Mouse (Mus musculus) T-cell, adult 2 months (primary cell): ENCODE data around the gene Ube2k.
"Not testable (repeated sequence)": the region's sequence is repeated elsewhere in the genome, so short reads cannot be mapped to it uniquely, and the experiment has no call there.

ENCODE experiments used
- DNase-seq: peaks from one replicate; pipeline ENCODE4 v3.0.0; 2022; ENCODE audit warnings: low spot score

The Ube2k gene

DNA sequence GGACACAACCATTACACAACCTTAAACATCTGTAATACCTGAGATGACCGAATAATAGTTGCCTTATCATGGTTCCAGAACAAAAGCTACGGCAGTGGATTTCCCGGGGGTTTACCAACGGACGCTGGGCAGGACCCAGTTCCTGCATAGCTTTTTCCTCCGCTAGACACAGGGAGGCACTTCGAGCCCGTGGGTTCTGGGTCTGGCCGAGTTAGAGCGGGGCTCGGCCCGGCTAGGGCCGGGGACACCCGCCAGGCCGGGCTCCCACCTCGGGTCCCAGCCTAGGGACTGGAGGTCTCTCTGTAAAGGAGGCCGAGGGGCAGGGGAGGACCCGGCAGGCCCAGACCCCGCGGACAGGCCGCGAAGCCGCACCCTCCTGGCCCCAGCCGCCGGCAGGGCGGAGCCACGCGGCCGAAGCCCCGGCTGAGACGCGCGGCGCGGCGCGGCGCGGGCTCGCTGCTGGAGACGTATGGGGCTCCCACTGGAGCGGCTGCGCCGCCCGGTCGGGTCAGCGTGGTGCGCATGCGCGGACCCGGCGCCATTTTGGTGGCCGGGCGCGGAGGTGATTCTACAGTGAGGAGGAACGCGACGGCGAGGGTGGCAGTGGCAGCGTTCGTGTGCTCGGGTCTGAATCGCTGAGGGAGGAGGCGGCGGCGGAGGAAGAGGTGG, at the start of gene Ube2k, which contains the start of gene Smim14:
Ube2k (plus strand) TSS at position 483 of the 669 bp plus-strand sequence.
Smim14 (minus strand) TSS at position 434 of the 669 bp plus-strand sequence.
- peak; percentile 93 for DNase-seq

DNA sequence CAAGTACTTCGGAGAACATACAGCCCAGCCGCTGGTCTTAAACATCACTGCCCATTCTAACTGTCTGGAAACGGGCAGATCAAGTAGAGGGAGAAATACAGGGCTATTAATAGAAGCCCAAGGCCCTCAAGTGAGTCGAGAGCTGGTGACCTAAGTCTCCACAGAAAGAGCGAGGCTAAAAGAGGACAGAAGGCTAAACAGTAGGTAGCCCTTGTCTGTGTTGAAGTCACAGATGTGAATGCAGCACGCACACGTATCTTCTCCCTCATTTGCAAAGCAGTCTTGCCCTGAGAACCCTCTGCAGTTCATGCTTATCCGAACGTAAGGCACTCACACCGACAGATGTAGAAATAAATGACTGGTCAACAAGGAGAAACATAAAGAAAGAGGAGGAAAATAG, 49.7 kb upstream of the Ube2k start:
- no peak for DNase-seq

DNA sequence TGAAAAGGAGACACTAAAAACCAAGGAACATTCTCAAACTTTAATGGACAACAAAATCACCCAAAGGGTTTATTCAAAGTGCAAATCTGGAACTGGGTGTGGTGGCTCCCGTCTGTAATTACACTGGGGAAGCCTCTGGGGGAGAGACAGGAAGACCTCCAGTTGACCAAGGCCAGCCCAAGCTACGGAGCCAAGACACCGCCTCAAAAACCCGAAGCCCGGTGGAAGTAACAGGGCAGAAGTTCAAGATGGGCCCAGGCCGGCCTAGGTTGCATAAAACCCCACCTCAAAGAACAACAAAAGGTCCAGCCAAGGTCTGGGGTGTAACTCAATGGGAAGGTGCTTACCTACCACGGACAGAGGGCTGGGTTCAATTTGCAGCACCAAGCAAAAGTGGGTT, 48.3 kb upstream of the Ube2k start:
- DNase-seq: no peak

DNA sequence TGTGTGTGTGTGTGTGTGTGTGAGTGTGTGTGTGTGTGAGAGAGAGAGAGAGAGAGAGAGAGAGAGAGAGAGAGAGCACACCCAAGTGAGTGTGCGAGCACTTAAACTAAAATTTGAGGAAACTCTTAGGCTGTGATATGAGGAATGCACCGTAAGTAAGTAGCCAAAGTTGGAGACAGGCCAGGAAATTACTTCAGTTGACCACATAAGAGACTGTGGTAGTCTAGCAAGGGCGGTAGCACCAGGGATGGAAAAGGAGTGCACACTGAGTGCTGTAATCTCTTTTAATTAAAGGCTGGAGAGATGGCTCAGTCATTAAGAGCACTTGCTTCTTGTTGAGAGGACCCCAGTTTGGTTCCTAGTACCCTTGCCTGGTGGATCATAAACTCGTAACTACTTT, 47.2 kb upstream of the Ube2k start:
- DNase-seq: peak; percentile 36

DNA sequence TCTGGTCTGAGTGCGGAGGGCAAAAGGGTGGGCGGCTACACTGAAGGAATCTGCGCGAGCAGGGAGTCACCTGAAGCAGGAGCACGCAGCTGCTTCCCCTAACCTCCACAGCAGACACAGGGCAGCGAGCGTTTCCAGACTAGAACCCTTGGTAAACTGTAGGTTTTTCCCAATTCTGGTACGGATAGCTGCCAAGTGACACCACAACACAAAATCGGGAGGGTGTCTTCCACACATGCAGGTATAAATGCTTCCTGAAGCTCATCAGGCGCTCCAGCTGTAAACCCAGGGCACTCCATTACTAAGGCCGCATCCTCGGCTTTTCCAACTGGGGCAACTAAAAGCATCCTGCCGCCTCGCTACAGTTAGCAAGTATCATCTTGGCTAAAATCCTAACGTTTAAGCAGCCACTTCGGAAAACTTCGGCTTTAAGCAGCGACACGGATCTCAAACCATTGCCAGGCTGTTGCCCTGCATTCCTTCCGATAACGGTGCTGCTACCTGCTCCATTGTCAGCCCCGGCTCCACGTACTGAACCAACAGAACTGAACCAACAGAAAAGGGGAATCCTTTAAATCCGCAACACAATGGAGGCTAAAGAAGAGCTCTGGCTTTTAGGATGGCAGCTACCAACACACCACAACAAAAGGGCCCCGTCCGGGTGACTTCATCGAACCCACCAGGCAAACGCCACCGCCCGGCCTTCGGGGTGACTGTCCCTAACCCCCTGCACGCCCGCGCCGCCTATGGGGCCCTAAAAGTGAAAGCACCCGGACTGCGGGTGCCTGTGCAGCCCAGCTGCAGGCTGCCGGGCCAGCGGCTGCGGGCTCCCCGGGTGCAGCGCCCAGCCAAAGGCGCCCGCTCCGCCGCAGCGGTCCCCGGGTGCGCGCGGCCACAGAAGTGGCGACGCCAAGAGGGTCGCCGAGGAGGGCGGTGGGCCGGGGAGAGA, 45.0 kb upstream of the Ube2k start:
- DNase-seq: peak; percentile 83

- peak; percentile 99 for DNase-seq
Observed at GRCm38 (mm10) chr5:65492716-65493531, 44.1 kb upstream of the Ube2k start, which contains the start of gene Gm43552. TSS of gene Gm43552 (minus strand) at chr5:65492833.

DNA sequence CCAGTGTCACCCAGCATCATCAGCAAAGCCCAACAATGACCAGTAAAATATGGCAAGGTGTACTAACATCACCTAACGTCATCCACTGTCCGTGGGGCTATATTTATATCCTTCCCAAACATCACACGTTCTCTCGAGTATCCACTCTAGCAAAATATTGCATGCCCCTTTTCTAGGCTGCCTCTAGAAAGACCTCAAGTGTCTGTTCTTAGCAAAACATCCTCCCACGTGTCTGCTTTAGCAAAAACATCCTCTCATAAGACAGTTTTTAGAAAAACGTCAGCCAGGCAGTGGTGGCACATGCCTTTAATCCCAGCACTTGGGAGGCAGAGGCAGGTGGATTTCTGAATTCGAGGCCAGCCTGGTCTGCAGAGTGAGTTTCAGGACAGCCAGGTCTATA, 36.8 kb upstream of the Ube2k start:
- DNase-seq: peak; percentile 54

GRCm38 (mm10) chr5:65501407-65501806, 35.6 kb upstream of the Ube2k start:
- DNase-seq: no peak

- no peak for DNase-seq
Observed at GRCm38 (mm10) chr5:65505786-65506185, 31.2 kb upstream of the Ube2k start.

DNA sequence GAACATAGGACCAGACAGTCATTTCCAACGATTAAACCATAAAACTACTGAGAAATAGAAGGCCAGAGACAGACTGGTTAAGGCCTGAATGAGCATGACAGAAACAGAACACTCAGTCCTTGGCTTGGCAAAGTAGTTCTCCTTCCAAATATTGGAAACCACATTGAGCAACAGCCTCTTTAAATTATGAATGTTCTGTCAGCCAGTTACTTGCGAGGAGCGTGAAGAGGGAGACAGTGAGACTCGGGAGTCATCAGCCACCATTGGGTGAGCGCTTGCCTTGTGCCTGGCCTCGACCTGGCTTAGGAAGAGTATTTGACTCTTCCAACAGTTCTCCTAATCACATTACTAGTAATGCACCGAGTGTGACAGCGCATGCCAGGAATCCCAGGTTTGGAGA, 28.6 kb upstream of the Ube2k start:
- no peak for DNase-seq

DNA sequence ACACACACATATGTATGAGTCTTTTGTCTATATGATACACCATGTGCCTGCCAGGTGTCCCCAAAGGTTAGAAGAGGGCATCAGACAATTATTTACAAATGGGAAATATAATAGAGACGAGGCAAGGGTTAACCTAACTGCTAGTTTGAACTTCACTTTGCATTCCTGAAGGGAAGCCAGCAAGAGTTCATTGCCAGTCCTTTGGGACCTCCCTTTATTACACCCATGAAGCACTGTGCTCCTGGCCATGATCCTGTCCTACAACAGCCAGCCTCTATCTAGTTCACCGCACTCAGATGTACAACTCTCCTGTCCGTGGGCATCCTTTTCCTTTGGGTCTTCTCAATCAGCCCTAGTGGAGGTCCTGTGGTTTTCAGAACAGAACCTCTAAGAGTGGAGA, 23.5 kb upstream of the Ube2k start:
- DNase-seq: no peak

GRCm38 (mm10) chr5:65514635-65515278, 22.3 kb upstream of the Ube2k start:
- peak; percentile 56 for DNase-seq

GRCm38 (mm10) chr5:65521803-65522202, 15.2 kb upstream of the Ube2k start:
- no peak for DNase-seq

- no peak for DNase-seq
Observed at GRCm38 (mm10) chr5:65524831-65525230, 12.2 kb upstream of the Ube2k start.

DNA sequence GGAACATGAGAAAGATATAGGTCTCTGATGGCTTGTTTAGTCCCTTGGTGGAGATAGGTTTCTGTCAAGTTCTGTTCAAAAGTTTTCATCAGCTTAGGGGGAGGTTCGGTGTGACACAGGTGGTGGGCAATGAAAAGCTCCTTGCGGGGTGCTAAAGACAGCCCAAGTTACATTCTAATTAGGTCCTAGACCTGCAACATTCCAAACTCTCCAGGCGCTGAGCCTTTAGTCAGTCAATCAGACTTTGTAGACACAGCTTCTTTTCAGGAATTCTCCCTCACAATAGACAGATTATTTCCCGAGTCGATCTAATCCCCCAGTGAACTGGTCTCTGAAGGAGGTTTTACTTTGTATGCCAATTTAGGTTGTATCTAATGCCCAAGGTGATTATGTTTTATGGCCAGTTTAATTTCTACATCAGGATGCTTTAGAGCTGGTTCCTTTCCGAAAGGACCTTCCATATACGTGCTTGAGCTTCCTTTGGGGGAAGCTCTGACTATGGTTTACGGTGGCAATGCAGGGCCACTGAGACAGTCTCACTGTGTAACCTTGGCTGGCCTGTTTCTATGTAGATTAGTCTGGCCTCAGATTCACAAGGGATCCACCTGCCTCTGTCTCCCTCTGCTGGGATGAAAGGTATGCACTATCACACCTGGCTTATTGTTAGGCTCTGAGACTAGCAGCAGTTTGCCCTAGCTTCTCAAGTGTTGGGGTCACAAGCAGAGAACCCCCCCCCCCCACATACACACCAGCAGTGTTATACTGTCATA, 11.2 kb upstream of the Ube2k start:
- peak; percentile 39 for DNase-seq

DNA sequence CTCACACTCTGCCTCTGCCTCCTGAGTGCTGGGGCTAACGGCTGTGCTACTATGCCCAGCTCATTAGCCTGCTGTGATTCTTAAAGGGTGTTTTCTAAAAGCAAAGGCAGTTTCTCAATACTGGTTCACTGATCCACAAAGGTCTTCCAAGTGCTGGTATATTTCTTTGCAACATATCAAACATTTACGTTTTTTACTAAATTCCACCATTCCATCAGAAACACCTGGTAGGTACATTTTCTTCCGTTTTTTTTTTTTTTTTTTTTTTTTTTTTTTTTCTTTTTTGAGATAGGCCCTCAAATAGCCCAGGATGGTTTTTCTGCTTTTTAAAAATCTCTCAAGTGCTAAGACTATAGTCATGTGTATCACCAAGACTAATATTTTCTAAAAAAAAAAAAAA, 5.8 kb upstream of the Ube2k start:
- no peak for DNase-seq

- DNase-seq: no peak
Observed at GRCm38 (mm10) chr5:65534496-65534895, 2.5 kb upstream of the Ube2k start.

GRCm38 (mm10) chr5:65535457-65536067, 1.5 kb upstream of the Ube2k start:
- DNase-seq: peak; percentile 72

DNA sequence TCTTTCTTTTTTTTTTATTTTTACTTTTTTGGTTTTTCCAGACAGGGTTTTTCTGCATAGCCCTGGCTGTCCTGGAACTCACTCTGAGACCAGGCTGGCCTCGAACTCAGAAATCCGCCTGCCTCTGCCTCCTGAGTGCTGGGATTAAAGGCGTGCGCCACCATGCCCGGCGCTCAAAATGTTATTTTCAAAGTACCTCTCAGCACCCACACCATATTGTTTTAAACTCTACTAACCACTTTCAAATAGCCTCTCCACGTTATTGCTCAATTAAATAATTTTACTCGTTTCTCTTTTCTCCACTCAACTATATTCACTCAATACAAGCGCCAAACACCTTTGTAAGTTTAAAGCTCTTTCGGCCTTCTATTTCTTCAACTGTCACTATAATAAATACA, 966 bp upstream of the Ube2k start:
- DNase-seq: not testable (repeated sequence)

GRCm38 (mm10) chr5:65537420-65538071, 513 bp downstream of the Ube2k start:
- no peak for DNase-seq
